Mouse (Mus musculus) activated CD4-positive, CD25-positive, alpha-beta regulatory T cell, adult 4 months (primary cell): ENCODE results near the gene Zbp1. TPM values are rescaled to one million over a fixed set of nuclear protein-coding genes. Genes with fewer than 3 reads are reported as not detected.
A peak's percentile ranks its signal among the peaks of the same experiment; 100 is the strongest.

Experiments
- ATAC-seq: one replicate; pipeline ENCODE4 v1.8.0; 2017
- polyA plus RNA-seq, 2 experiments: library from polyadenylated mRNA; unstranded; fragments of 100-300 nt; shearing (Covaris generic); gene quantifications; one replicate each; pipeline ENCODE4 v1.2.1; 2017

Gene Zbp1
- polyA plus RNA-seq = 100 to 1,000 TPM; 118 to 141 TPM

GRCm38 (mm10) chr2:173218416-173219141, at the start of gene Zbp1:
Gene Zbp1 (minus strand): TSS chr2:173218923.
- ATAC-seq = peak; percentile 96

GRCm38 (mm10) chr2:173267562-173267961, 48.8 kb upstream of the Zbp1 start:
- no peak for ATAC-seq

DNA sequence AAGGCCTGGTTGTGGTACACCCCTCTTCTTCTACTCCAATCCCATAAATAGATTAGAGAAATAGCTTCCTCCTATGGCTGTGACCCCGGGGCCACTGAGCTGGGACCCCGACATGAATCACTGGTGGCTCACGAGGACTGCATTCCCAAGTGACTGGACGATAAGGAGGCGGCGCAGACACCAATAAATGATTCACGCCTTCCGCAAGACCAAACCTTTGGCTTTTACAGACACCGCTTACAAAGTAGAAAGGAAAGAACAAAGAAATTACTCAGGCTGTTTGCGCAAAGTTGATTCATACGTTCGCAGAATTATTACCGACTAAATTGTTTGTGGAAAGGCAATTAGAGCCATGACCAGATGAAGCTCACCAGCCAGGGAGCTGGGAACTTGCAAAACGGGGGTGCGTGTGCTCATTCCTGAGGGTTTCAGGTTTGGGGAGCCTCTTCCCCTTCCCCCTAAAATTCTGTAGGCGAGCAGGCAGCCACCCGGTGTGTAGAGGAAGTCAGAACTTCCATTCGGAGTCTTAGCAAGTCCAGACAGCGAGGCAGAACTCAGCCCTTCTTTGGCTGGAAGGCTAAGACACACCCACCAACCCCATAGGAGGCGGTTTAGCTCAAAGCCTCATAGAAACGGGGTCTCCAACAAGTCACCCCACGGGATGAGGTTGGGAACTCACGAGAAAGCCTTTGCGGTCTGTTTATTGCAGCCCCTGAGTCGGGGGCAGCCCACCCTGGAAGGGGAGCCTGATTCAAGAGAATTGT, 47.8 kb upstream of the Zbp1 start:
- ATAC-seq = no peak

- no peak for ATAC-seq
Measured at GRCm38 (mm10) chr2:173265468-173266265, 46.9 kb upstream of the Zbp1 start.

GRCm38 (mm10) chr2:173264467-173265128, 45.9 kb upstream of the Zbp1 start:
- peak; percentile 79 for ATAC-seq

GRCm38 (mm10) chr2:173263636-173264330, 45.1 kb upstream of the Zbp1 start:
- peak; percentile 87 for ATAC-seq

GRCm38 (mm10) chr2:173261497-173261896, 42.8 kb upstream of the Zbp1 start:
- ATAC-seq = no peak

GRCm38 (mm10) chr2:173258459-173259091, 39.9 kb upstream of the Zbp1 start:
- no peak for ATAC-seq

- ATAC-seq = no peak
Measured at GRCm38 (mm10) chr2:173257610-173258009, 38.9 kb upstream of the Zbp1 start.

GRCm38 (mm10) chr2:173256552-173256949, 37.8 kb upstream of the Zbp1 start:
- no peak for ATAC-seq

- no peak for ATAC-seq
Measured at GRCm38 (mm10) chr2:173255810-173256551, 37.3 kb upstream of the Zbp1 start.

- no peak for ATAC-seq
Measured at GRCm38 (mm10) chr2:173253761-173254662, 35.3 kb upstream of the Zbp1 start.

DNA sequence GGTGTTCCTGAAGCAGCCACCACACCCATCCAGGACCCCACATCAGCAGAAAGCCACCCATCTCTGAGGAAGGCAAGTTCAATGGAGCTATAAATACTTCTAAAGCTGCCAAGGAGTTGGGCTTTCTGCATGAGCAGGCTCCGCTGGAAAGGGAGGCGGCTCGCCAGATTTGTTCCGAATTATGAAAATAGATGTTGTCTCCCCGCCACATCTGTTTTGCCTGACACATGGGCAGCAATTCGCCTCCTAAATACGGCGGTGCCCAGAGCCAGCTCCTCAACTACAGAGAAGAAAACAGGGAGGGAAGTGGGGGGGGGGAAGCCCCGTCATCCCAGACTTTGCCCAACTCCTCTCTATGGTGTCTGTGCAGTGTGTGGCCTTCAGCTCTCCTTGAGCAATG, 33.0 kb upstream of the Zbp1 start:
- ATAC-seq = no peak

DNA sequence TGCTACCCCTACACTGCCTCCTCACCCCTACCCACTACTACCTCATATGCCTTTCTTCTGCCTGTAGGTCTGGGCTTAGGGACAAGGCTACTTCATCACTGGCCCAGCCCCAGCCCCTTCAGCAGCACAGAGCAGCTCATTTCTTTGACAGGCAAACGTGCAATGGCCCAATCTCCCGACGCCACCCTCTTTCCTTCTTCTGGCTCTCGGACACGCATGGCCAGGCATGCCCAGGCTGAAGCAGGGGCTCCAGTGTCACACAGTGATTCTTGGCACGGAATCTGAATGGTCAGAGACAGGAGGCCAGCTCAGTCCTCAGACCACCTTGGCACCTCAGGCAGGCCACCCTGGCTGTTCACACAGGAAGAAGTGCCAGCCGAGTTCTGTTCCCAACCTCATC, 32.4 kb upstream of the Zbp1 start:
- no peak for ATAC-seq

DNA sequence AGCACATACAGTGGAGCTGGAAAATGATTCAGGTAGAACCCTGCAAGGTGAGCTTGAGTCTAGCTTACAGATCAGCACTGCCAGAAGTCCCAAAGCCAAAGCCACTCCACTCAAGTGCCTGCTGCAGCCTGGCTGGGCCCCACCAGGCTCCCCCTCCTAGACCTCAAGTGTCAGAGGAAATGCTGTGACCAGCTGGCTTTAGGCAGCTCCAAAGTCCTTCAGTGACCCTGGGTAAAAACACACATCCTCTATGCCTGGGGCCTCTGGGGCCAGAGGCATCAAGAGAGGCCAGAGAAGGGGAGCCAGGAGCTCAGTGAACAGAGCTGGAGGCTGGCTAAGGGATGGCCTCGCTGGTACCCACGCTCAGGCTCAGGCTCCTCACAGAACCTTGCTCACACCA, 31.7 kb upstream of the Zbp1 start:
- ATAC-seq = no peak

DNA sequence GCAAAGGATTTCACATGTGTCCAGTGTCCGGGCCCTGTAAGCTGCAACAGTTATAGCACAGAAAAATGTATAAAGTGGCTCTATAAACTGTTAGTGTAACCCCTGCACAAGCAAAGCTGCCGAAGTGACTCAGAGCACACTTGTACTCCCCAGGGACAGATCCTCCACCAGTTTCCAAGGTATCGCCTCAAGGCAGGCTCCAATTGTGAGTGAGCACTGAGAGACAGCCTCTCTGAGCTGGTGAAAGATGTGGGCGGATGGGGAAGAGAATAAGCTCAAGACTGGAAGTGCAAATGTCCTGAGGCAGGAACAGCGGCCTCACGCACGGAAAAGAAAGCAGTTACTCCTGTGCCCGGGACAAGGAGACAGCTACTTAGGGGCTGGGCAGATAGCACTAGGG, 31.2 kb upstream of the Zbp1 start:
- no peak for ATAC-seq

DNA sequence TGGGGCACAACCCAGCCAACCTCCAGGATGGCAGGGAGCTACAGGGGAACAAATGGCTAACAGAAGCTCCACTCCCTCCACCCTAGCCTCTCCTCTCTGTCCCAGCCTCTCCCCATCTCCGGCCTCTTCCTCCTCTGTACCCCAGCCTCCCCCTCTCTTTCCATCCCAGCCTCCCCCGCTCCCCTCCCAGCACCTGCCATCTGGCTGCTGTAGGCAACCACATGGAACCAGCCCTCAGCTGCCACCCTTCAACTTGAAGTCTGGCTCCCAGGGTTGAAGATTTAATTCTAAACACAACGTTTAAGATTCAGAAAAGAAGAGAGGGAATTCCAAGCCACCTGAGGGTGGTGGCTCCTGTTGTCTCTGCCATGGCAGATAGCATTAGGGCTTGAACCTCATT, 30.7 kb upstream of the Zbp1 start:
- ATAC-seq = no peak

- no peak for ATAC-seq
Measured at GRCm38 (mm10) chr2:173248822-173249221, 30.1 kb upstream of the Zbp1 start.

- no peak for ATAC-seq
Measured at GRCm38 (mm10) chr2:173247911-173248310, 29.2 kb upstream of the Zbp1 start.

DNA sequence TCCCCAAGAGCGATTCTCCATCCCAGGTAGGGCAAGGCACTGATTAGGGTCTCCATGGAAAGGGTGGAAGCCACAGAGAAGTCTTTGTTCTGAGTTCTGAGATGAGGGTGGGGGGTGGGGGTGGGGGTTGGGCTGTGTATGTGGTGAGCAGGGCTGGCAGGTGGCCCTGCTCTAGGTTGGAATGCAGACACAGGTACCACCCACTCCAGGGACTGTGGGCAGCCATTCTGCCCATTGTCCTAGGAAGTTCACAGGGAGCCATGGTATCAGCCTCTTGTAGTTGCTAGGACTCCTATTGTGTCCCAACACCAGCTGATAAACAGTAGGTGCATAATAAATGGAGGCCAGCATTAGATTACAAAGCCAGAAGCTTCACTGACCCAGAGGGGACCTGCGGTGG, 28.5 kb upstream of the Zbp1 start:
- no peak for ATAC-seq
